Mouse (Mus musculus) mature B cell (primary cell): ENCODE results near the gene Serpinb6e.

Experiments
- in situ Hi-C: fragments of 300-500 bp; cut with MboI; formaldehyde crosslinking; loops from 2 replicates; pipeline ENCODE4 v1.14.3; 2019

The Serpinb6e gene

DNA sequence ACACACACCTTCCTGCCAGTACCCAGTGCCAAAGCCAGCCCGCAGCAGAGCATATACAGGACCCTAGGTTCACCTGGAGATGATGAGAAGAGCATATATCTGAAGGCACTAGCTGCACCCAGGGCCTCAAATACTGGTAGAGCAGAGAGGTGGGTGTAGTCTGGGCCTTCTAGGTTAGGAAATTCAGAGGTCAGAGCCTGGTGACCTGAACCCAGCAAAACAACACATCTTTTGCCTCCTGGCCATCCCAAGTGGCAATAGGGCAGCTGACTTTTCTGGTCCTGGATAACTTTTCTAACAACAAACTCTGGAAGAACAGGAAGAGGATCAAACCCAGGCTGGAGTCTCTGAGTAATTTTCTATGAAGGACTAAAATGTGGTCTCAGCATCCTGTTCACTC is at the start of gene Serpinb6e:
Gene Serpinb6e, minus strand, starts transcription at position 101 of the 400 bp plus-strand sequence.
- in situ Hi-C loops, result no loop called here

- in situ Hi-C loops, result no loop called here
Measured at GRCm38 (mm10) chr13:33830751-33831150, 12.5 kb downstream of the Serpinb6e start.

GRCm38 (mm10) chr13:33823421-33823820 is 19.8 kb downstream of the Serpinb6e start:
- in situ Hi-C loops, result no loop called here

- in situ Hi-C loops, result no loop called here
Measured at GRCm38 (mm10) chr13:33821490-33822143, 21.6 kb downstream of the Serpinb6e start.
